Mouse (Mus musculus): ENCODE results near the gene Gm29797.
A peak's percentile ranks its signal among the peaks of the same experiment; 100 is the strongest.

Gm29797 gene

DNA sequence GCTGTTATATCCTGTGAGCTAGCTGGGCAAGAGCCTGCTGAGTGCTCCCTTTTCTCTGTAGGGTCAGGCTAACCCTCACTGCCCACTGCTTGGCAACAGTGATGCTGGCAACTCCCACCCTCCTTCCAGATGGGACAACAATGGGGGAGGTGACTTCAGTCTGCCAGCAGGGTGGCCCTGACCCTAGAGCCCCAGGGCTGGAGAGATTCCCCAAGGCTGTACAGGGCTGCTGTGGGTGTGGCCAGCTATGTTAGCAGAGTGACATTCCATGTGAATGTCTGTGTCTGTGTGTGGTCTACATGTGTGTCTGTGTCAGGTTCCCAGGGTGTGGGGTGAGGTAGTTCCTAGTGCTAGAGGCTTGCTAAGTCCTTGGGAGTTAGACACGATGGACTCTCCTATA, 16.7 kb downstream of the Gm29797 start:
- no peak for DNase-seq (ENCODE audit: low read depth)

DNA sequence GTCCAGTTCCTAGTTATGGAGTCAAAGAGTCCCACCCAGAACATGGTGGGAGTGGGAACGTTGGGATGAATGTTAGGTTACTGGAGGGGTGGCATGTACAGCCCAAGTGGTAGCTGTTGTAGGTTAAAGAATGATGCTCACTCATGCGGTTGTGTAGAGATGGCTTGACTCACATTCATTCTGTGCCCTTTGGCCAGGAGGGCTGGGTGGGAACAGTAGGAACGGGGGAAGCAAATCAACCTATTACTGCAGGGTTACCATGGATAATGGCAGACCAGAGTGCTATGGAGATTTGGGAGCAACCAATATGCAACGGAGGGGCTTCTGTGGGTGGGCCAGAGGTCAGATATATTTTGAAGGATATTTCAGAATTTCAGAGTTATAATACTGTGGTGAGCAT, 18.1 kb downstream of the Gm29797 start:
- no peak for DNase-seq (ENCODE audit: low read depth)

DNA sequence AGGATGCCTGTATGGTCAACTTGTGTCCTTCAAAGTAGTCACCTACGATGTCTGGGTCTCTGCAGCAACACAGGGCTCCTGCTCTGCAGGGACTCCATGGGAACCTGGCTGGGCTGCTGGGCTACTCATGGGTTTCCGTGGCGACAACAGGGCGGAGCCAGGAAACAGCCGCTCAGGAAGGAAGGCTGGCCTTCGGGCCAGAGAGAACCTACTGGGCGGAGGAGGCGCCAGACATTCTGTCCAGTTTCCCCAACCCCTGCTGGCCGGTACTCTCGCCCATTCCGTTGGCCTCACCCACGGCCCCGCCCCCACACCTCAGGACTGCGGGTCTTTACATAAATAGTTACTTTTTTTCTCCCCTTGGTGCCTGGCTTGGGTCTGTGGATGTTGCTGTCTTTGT, 18.6 kb downstream of the Gm29797 start:
- peak; percentile 88 for DNase-seq (ENCODE audit: low read depth)

DNA sequence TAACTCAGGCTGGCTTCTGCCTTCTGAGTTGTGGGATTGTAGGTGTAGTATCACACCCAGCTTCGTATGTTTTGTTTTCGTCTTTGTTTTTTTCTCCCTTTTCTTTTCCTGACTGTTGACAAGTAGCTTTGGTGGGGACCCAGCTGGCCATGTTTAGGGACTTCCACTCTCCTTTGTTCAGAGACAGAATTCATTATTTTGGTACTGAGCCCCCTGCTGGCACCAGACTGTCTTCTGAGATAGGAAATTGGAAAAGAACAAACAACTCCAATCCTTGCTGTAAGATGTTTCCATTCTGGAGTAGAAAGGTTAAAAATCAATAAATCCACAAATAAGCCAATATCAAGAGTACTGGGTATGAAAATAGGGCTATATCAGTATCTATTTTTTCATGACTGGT, 19.6 kb downstream of the Gm29797 start:
- DNase-seq (ENCODE audit: low read depth) = peak; percentile 75

DNA sequence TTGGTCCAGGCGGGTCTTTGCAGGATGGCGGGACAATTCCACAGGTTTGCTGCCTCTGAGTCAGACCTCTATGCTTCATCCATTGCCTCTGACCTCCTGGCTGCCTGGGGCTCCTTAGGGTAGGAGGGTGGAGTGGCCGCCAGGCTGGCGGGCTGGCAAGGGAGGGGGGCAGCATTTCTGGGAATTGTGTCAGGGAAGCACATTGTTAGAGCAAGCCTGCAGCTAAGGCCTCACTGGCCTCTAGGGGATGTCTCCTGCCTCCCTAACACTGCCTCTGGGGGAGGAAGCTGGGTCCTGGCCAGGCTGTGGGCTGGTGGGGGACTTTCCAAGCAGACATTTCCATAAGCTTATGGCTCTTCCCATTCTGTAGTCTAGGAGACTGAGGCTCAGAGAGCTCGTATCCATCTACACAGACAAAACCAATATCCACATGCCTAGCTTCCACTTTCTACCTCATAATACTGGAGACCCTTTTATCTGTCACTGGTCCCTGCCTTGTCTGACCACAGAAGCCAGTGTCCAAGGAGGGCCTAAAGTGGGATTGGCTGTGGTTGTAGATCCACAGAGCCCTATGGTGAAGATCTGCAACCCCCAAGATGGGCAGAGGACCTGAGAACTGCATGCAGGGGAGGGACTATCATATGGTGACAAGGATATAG, 20.4 kb downstream of the Gm29797 start:
- DNase-seq (ENCODE audit: low read depth) = no peak

DNA sequence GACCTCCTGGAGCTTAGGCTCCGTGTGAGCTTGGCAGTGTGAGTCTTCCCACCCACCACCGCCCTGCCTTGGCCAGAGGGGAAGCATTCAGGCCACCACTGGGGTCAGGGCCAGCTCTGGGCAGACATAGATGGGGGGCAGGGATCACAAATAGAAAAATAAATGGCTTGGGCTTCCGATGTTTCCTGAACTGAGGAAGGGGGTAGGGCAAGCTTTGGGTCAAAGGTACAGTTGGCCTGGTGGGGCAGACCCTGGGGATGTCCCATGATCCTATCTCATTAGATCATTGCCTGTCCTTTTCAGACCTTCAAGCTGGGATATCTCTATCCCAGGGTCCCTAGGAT, 20.9 kb downstream of the Gm29797 start:
- no peak for DNase-seq (ENCODE audit: low read depth)

DNA sequence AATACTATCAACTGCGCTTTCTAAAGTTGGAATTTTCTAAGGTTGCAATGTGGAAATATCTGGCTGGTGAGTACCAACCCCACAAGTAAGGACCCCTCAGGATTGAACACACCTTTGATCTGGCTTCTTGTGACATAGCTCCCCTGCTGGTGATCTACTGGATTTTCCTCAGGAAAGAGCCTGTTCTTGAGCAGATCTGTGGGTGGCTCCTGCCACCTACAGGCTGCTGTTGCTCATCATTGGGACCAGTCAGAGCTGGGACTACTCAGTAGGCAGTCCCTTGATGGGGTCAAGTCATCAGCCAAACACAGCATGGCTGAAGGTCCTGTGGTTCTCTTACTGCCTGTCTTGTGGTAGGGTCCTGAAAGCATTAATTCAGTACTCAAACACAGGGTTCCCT, 21.9 kb downstream of the Gm29797 start:
- peak; percentile 94 for DNase-seq (ENCODE audit: low read depth)

DNA sequence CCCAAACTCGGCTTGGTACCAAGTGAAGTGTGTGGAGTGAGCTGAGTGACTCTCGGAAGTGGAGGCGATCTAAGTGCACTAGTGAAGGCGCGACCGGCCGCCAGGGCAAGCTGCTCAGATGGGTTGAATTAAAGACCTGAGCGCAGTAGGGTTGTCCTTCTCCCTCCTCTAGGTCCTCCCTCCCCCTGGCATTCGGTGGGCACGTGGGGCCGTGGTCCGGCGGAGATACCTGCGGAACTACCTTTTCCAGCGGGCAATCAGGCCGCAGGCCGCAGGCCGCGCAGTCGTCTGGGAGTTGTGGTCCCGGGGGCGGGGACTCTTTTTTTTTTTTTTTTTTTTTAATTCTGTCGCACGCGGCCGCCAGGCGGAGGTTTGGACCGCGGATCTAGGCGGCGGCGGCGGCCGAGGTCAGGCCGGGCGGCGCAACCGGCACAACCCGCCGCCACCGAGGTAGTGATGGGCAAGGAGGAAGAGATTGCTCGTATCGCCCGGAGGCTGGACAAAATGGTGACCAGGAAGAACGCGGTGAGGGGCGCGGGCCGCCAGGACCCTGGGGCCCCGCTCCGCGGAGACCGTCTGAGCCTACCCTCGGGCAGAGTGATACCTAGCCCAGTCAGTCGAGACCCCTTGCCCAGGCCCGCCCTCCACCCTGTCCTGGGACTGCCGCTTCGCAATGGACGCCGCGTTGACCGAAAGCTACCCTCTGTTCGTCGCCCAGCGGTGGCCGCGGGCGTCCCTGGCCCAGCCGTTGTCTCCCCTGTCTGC, 23.3 kb downstream of the Gm29797 start, which contains the start of gene Tcea2:
Tcea2 (plus strand) TSS at position 360 of the 765 bp plus-strand sequence.
- DNase-seq (ENCODE audit: low read depth) = peak; percentile 86

DNA sequence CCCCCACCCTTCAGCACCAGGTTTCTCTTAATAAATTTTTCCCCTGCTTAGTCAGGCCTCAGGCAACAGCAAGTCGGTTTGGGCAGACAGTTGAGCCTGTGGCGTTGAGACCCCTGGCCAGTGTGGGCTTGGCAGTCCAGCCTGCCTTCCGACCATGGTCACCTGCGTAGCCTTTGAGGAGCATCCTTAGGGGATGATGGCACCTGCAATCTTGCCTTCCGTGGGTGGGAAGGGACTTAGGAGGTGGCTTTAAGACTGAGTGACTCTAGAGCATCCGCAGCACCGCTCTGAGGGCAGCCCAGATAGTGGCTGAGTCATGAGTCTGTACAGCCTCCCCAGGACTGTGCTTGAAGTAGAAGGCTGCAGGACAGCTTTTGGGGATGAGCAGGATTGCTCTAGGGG, 23.9 kb downstream of the Gm29797 start:
- DNase-seq (ENCODE audit: low read depth) = peak; percentile 65

DNA sequence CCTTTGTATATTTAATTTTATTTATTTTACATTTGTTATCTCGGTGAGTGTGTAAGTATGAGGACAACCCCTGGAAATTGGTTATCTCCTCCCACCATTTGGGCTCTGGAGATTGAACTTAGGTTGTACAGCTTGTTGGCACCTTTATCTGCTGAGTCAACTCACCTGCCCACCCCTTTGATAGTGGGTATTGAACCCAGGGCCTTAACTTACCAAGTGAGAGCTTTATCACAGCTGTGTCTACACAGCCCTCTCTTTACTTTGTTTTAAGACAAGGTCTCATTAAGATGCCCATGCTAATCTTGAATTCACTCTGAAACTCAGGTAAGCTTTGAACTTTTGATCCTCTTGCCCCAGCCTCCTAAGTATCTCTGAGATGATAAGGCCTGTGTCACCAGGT, 25.1 kb downstream of the Gm29797 start:
- no peak for DNase-seq (ENCODE audit: low read depth)

DNA sequence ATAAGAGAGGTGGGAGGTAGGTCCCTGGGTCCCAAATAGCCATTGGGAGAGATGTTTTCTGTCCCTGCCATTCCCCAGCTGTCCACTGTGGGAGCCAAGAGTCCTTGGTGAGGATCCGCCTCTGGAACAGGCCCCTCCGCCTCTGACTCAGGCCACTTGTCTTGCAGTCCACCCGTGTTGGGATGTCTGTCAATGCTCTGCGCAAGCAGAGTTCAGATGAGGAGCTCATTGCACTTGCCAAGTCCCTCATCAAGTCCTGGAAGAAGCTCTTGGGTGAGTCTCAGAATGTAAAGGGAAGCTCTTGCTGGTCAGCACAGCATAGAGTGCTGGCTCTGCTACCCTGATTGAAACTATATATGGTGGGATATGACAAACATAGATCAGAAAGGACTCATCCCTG, 26.5 kb downstream of the Gm29797 start:
- no peak for DNase-seq (ENCODE audit: low read depth)

DNA sequence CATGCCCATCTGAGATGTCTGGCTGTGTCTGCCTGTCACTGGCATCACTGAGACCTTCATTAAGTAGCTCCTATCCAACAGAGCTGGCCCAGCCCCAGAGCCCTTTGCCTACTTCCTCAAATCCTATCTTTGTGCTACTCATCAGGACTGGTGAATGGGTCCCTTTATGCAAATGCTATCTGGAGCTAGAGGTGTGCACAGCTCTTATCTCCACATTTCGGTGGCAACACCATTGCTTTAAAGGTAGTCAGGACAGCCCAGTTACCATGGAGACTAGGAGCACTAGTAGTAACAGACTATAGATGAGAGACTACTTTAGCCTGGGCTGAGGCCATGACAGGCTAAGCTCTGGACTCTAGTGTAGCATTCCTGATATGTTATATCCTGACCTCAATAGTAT, 27.9 kb downstream of the Gm29797 start:
- DNase-seq (ENCODE audit: low read depth) = no peak

DNA sequence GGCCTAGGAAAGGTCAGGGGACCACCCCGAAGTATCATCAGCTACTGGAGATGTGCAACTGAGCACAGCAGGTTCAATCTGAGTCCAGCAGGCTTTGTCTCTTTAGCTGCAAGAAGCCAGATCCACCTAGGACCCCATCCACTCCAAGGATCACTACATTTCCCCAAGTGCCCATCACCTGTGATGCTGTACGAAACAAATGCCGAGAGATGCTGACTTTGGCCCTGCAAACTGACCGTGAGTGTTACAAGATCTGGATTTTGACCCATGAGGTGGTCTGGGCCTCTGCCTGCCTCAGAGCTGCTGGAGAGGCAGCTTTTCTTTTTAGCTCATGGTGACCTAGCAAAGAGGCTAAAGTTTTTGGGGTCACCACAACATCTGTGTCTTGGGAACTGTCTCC, 28.9 kb downstream of the Gm29797 start:
- no peak for DNase-seq (ENCODE audit: low read depth)

DNA sequence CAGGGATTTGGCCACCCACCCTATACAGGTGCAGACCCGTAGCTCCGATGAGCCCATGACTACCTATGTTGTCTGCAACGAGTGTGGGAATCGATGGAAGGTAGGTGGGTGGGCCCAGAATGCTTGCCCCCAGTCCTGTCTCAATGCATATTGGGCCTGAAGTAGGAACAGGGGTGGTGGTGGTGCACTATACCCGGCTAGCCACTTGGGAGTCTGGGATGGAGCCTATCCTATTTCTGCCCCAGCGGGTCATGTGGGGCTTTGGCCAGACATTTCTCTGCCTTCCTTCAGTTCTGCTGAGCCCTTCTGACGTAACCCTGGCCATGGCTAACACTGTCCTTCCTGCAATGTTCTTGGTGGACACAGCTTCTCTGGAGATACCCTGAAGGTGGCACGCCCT, 30.8 kb downstream of the Gm29797 start:
- no peak for DNase-seq (ENCODE audit: low read depth)

DNA sequence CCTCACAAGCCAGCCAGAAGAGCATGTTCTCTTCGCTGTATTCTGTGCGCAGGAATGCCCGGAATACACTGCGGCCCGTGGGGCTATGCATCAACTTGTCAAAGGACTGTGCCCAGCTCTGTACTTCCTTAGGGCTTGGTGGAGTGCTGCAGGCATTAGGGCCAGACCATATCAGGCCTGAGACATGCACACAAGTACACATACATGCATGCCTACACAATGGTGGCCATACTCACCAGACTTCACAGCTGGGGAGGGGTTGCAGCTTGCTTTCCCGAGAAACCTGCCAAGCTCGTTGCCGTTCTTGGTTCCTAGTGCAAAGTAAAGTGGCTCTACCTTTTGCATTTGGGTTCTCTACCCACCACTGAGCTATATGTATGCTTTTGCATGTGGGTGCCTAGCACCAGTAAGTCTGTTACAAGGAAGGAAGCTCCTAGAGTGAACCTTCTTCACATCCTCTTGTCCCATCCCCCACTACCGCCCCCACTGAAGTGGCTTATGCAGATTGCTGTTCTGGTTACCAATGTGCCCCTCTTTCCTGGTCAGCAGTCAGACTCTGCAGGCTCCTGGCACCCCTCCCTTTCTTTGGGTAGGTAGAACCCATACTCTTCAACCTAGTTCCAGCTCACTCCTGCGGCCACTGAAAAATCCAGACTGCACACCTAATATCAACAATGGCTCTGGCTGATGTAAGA, 32.8 kb downstream of the Gm29797 start:
- no peak for DNase-seq (ENCODE audit: low read depth)

DNA sequence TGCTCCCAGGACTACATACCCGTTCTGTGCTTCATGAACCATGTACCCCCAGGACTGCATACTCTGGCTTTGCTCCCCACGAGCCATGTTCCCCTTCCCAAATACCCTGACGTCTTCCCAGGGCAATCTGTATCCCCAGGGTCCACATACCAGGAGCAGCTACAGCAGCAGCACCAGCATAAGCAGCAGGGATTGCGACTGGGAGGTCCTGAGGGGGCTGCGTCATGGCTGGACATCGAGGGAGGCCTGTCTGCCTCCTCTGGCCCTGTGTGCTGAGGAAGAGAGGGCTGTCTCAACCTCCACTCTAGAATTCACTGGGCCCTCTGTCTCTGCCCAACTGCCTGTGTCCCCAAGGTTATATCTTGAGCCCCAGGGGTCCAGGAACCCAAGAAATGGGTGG, 34.2 kb downstream of the Gm29797 start:
- DNase-seq (ENCODE audit: low read depth) = no peak

DNA sequence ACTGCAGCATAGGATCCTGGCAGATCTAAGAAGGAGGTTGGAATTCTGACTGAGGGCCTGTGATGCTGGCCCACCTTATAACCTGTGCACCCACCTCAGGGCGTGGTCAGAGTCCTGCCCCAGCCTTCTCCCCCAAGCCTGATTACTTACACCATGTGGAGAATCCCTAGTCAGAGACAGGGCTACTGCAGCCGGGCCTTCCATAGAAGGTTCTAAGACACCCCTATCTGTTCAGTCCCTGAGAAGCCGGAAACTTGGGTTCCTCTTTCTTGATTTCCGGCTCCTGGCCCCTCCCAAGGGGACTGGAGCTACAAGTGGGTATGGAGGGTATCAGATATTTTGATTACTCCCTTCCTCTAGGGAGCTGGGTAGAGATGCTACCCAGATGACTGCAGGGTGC, 34.7 kb downstream of the Gm29797 start:
- DNase-seq (ENCODE audit: low read depth) = peak; percentile 68

DNA sequence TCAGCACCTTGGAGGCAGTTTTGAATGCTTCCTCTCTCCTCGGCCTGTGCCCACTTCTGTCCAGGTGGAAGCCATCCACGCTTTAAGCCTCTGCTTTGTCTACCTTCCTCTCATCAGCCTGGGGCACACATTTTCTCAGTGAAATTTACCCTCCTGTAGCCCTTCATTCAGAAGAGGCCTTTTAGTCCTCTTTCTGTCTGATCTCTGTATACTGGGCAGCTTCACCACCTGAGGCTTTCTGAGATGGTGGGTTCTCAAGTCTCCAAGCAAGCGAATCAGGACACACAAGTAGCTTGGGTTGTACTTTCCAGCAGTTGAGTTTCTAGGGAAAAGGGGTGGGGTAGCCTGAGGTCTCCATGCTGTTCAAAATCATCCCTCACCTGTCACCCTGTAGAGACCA, 35.5 kb downstream of the Gm29797 start:
- no peak for DNase-seq (ENCODE audit: low read depth)

DNA sequence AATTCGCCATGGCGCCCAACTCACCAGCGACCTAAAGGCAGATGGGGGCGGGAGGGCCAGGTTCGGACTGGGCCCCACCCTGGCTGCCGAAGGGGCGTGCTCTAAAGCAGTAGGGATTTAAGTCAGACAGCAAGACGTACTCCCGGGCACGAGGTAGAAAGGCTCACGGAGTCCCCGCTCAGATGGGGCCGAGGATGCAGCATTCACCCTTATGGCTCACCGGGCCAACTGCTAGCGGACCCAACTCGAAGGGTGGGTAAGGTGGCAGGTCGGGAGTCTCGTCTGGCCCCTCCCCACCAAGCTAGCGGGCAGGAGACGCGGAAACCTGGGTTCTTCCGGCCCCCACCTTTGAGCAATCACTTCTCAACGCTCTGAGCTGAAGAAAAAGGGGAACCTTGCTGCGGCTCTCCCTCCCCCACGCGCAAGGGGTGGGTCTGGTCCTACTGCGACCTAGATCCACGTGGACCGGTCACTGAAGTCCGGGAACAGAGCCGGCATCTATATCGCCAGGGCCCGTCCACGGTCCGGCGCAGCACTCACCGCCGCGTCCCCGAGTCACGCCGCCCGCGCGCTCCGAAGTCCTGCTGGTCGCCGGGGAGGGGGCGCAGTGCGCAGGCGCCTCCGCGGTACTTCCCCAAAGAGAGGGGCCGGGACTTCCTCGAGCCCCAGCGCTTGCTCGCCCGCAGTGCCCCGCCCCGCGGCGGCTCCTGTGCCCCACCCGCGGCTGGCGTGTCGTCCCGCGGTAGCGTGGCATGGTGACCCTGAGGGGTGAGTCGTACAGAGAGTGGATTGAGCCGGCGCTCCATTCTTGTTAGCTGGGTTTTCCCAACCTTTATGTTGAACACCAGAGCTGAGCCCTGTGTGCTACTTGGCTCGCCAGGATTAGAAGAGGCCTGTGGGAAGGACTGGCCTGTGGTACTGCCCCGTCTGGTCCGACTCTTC, 36.8 kb downstream of the Gm29797 start, which contains the start of gene Rgs19:
Rgs19 (minus strand) TSS at position 639 of the 942 bp plus-strand sequence.
- DNase-seq (ENCODE audit: low read depth) = peak; percentile 90

DNA sequence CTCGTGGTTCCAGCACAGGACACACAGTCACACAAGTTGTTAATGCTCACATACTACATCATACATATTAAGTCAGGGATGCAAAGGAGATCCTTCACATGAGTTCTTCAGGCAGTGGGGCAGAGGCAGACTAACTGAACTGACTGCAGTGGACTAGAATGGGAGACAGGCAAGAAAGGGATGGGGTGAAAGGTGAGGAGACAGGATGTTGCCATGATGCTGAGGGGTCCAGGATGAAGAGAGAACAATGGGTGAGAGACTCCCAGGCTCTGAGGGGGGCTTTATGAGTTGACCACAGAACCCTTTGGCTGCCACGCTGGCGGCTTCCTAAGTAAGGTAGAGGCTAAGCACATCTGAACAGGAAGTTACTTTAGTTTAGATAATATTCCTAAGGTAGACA, 37.7 kb downstream of the Gm29797 start:
- no peak for DNase-seq (ENCODE audit: low read depth)

DNA sequence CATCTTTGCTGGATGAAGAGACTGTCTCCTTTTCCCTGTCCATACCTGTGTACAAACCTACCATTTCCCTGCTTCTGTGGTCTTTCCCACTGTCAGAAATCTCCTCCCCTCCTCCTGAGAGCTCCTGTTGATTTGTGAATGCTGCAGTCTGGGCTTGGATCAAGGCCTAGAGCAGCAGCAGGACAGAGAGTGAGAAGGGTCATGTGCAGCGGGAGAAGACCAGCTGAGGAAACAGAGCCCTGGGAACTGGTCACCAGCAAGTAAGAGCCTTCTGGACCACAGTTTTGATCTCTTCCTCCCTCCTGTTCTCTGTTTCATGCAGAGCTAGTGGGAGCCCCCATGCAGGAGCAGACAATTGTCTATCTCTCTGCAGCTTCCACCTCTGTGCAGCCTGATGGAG, 38.9 kb downstream of the Gm29797 start:
- no peak for DNase-seq (ENCODE audit: low read depth)

DNA sequence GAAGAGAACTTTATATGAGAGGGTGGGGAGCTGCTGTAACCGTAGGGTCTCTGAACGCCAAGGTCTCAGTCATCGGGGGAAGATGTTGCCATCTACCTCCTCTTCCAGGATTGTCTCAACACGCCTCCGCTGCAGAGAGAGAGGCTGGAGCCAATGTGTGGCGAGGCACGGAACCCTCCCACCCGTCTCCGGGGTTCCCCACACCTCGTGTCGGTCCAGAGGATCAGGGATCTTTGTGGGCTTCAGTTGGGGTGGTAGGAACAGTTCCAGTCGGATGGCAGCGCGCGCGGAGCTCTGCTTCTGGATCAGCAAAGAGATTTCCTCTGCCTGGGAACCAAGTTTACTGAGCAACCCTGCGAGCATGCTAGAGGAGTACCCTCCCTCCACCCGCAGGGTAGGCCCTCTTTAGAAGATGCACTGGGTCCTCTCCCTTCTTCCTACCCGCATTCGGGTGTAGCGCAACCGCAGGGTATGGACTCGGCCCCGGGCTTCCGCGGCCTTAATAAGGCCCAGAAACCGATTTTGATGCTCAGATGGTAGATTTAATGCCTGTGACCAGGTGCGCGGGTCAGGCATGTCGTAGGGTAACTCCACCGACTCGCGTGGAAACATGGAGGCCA, 40.1 kb downstream of the Gm29797 start:
- no peak for DNase-seq (ENCODE audit: low read depth)
